ENCODE assay signal across 8 mouse cellular contexts in the genomic region with DNA sequence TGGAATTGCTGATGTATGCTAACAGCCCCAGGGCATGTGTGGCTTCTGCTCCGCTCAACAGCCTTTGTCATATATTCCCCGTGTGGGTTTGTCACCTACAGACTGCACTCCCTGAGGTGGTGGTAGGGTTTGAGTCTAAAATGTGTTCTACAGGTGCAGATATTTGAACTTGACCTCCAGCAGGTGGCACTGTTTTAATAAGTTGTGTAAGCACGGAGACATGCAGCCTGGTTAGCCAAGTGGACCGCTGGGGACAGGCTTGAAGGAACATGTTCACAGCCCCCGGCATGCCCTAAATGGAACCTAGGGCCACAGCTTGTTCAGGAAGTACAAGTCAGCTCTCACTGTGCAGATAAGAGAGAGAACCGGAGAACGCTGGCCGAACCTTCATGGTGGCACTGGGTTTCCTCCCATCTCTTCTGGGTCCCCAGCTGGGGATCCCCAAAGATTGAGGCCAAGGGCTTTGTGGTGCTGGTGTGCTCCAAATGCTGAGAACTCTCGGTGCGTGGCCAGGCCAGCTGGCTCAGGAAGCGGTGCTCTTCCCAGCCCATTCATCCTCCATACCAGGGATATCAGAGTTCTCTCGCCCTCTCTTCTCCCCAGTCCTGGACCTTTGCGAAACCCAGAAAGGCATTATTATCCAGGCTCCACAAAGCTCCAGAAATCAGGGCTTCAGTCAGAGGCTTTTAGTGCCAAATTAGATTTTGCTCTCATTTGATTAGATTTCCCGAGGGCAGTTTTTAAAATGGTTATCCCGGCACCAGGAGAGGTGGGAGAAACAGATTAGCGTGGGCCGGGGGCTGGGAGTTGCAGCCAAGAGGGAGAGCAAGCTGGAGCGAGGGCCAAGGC. TPM values are rescaled to one million over a fixed set of nuclear protein-coding genes. Genes with fewer than 3 reads are reported as not detected.
DNase-seq lines count a peak whose midpoint lies in the region; ATAC-seq and TF ChIP-seq lines count a peak whose summit lies in the region.

No protein-coding gene starts in this region.

- peak; percentile 49 for TF ChIP-seq CTCF in gastrocnemius, adult 2 months (IDR thresholded peaks at IDR 0.05)

- peak; percentile 67 for ATAC-seq in common myeloid progenitor, adult 5-6 weeks (replicated peaks; ENCODE audit: low read depth, poor library complexity, severe bottlenecking)
- ATAC-seq in hindbrain, embryonic 16.5 days, result no peak
- ATAC-seq in midbrain, embryonic 14.5 days (ENCODE audit: low FRiP score, low TSS enrichment), result no peak

- no peak for DNase-seq in gastrocnemius, adult 2 months
- no peak for DNase-seq in gastrocnemius, adult 8-10 months (ENCODE audit: low spot score in 2 of 2)
- DNase-seq in CD4-positive helper T cell, adult 2 months (ENCODE audit: low read depth, low spot score), result peak; percentile 39
- DNase-seq in midbrain, embryonic 14.5 days, result peak; percentile 82
- no peak for DNase-seq in yolk sac, embryonic 10.5 days (ENCODE audit: low spot score)
- DNase-seq in gastrocnemius, postnatal 10 days, result no peak

- H3K9me3 ChIP-seq in hindbrain, embryonic 16.5 days (ENCODE audit: control insufficient read depth, low read length), result no peaks in the 10 kb centered on the region
- no peaks in the 10 kb centered on the region for H3K9me3 ChIP-seq in midbrain, embryonic 14.5 days (ENCODE audit: control insufficient read depth, low read length)

- H3K27ac ChIP-seq in gastrocnemius, adult 2 months, result no peak overlapping the region
- H3K27ac ChIP-seq in hindbrain, embryonic 16.5 days (ENCODE audit: low read depth, low read length), result no peak overlapping the region
- peak overlapping the region; percentile 39 for H3K27ac ChIP-seq in midbrain, embryonic 14.5 days (replicated peaks; ENCODE audit: low read depth, low read length)

- H3K4me2 ChIP-seq in hindbrain, embryonic 16.5 days (ENCODE audit: low read length), result no peak overlapping the region
- H3K4me2 ChIP-seq in midbrain, embryonic 14.5 days (ENCODE audit: low read length), result no peak overlapping the region

- H3K36me3 ChIP-seq in hindbrain, embryonic 16.5 days (ENCODE audit: control insufficient read depth, insufficient read depth, low read length), result no peaks in the 10 kb centered on the region
- H3K36me3 ChIP-seq in midbrain, embryonic 14.5 days (ENCODE audit: control insufficient read depth, insufficient read depth, low read length), result peaks cover 10% of the 10 kb centered on the region; the same call in 1 of the 2 replicates

- H3K4me3 ChIP-seq in gastrocnemius, adult 2 months, result no peak overlapping the region
- no peak overlapping the region for H3K4me3 ChIP-seq in hindbrain, embryonic 16.5 days (ENCODE audit: low read length)
- H3K4me3 ChIP-seq in midbrain, embryonic 14.5 days (replicated peaks; ENCODE audit: low read depth, low read length), result no peak overlapping the region

- peaks cover 18% of the 10 kb centered on the region for H3K4me1 ChIP-seq in hindbrain, embryonic 16.5 days (ENCODE audit: control insufficient read depth, insufficient read depth, low read depth, low read length)
- H3K4me1 ChIP-seq in midbrain, embryonic 14.5 days (ENCODE audit: control insufficient read depth, insufficient read depth, low read length), result peaks cover 8% of the 10 kb centered on the region; the same call in 1 of the 2 replicates

- H3K9ac ChIP-seq in hindbrain, embryonic 16.5 days (ENCODE audit: low read depth, low read length), result peak overlapping the region; percentile 30; the same call in 1 of the 2 replicates
- H3K9ac ChIP-seq in midbrain, embryonic 14.5 days (replicated peaks; ENCODE audit: low read length), result no peak overlapping the region

- WGBS in hindbrain, embryonic 16.5 days, result 71% methylated on average over 18 of the region's 18 CpGs
- WGBS in midbrain, embryonic 14.5 days, result 71% methylated on average over 18 of the region's 18 CpGs

- H3K27me3 ChIP-seq in hindbrain, embryonic 16.5 days (replicated peaks; ENCODE audit: control insufficient read depth, insufficient read depth, low read length), result no peaks in the 10 kb centered on the region
- H3K27me3 ChIP-seq in midbrain, embryonic 14.5 days (ENCODE audit: control insufficient read depth, insufficient read depth, low read length), result no peaks in the 10 kb centered on the region

- intact Hi-C loops in gastrocnemius, adult 2 months (cut with DNase I), result loop anchor here (10.0 kb wide), 1 partner anchor 687 kb away; no protein-coding TSS in a partner anchor

RNA-seq across cellular contexts. Expression of a gene that starts 57.8 kb away (rescaled TPM):
- total RNA-seq in gastrocnemius, adult 2 months (2021), result 10 to 100 TPM in 1 of 2 experiments, 1 to 10 TPM in 1; 5.9 to 12.2 TPM
- 1 to 10 TPM; 6.0 to 9.9 (median 7.1) TPM for total RNA-seq in gastrocnemius, adult 8-10 months (2022)
- 0.41 and 1.1 TPM in 2 replicates for total RNA-seq in common myeloid progenitor, adult 5-6 weeks (2017)
- polyA plus RNA-seq in hindbrain, embryonic 16.5 days (2015; fragmentation: Nextera tagmentation; extraction: Ambion mirVana), result 73.6 and 101 TPM in 2 replicates
- 90.9 and 93.8 TPM in 2 replicates for polyA plus RNA-seq in midbrain, embryonic 14.5 days (2014; fragmentation: Nextera tagmentation; extraction: Ambion mirVana)
- 10 to 100 TPM; 25.7 to 30.3 TPM for total RNA-seq in gastrocnemius, postnatal 10 days (2021)

Comparison
In these comparisons a context has a peak if more than half of its experiments do, and no peak if none do; other contexts are left out.
1. DNase-seq: peak in CD4-positive helper T cell, adult 2 months (single experiment) and midbrain, embryonic 14.5 days (single experiment); none in gastrocnemius, adult 2 months (single experiment), gastrocnemius, adult 8-10 months (0 of 2), yolk sac, embryonic 10.5 days (single experiment) and gastrocnemius, postnatal 10 days (single experiment).